Mouse (Mus musculus) left cerebral cortex, adult 11 months (tissue): ENCODE measurements around the gene Nucks1.

Source experiments
- DNase-seq: peaks from one replicate; pipeline ENCODE4 v3.0.0; 2022; ENCODE audit warnings: low spot score

Gene Nucks1

DNA sequence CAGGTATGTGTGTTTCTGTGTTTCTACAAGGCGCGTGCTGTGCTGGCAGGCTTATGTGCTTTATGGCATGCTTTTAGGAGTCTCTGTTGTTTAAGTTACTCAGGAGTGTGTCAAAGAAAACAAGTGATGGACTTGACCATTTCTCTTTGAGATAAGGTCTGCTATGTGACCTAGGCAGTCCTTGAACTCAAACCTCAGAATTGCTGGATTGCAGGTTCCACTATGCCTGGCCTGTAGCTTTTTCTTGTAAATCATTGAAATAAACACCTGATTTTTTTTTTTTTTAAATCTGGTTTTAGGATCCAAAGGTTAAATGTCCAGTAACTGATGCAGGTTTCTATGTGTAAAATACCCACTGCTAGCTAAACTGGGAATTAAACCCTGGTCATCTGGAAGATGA lies 8.7 kb downstream of the Nucks1 start:
- no peak for DNase-seq

DNA sequence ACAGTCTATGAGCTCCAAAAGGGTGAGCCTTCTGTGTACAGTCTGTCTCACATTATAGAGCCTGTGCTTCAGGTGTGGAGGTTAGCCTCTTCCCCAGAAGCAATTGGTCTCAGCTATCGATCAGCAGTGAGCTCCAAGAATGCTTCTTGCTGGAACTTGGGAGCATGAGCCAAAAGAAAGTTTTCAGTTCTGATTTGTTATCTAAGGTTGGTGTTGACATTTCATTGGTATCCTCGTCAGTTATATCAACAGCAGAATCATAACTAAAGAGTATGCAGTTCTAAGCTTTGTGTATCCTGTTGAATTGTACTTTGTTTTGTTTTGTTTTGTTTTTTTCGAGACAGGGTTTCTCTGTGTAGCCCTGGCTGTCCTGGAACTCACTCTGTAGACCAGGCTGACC lies 11.8 kb downstream of the Nucks1 start:
- DNase-seq: no peak

GRCm38 (mm10) chr1:131933471-131933870 lies 23.1 kb downstream of the Nucks1 start:
- no peak for DNase-seq

DNA sequence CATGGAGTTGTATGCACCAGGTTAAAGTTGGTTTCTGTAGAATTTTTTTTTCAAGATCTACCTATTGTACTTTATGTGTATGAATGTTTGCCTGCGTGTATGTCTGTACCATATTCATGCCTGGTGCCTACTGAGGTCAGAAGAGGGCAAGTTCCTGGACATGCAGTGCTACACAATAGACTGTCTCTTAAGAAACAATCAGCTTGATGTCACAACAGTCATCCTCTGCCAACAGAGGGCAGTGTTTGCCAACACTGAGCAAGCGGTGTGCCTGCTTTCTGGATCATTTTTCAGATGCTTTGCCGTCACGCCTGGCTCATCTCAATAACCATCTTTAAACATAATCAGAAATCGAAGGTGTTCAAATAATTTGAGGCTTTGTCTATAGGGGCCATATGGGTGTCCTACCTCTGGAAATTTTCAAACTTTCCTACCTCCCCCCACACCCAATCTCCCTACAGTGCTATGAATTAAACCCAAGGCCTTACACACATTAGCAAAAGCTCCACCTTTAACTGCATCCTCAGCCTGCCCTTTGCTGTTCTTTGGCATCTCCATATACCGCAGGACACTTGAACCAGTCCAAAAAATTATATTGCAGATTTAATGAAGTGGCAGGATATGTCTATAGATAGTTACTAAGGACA lies 27.4 kb downstream of the Nucks1 start:
- DNase-seq: peak; percentile 55

DNA sequence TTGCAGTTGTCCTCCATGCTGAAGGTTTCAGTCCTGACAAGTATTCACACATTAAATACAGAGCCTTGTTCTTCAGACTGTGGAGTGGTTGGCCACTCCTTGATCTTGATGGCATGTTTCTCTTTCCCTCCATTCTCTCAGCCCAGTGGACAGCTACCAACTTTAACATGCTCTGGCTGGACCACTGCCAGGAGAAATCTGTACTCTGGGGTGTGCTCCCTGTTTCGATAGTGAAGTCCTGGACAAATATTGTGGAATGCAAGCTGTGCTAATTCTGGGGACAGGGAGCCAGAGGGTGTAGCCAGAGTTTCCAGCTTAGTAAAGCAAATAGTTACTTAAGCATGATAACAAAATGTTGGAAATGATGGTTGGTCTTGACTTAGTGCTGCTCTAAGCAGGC lies 28.5 kb downstream of the Nucks1 start:
- DNase-seq: no peak

DNA sequence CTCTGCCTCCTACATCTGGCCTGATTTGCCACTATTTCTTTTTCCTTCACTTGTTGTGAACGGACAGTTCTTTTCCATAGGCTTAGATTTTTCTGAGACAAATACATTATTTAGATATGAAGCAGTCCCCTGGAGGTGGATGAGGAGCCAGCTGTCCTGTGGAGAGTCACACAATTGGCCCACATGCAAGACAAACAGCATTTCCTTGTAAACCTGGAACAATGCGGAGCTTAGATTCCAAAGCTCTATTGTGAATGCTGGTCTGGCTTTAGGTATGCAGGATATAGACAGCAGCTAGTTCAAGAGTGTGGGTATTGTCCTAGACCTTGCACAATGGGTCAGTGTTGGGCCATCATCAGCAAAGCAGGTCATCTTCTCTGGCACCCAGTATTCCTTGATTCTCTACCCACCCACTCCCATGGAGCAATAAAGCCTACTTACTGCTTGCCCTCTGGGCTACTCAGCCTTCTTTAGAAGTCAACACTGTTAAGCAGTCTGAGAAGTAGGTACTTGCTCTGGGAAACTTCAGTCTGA lies 30.4 kb downstream of the Nucks1 start:
- DNase-seq: no peak

GRCm38 (mm10) chr1:131941501-131941900 lies 31.2 kb downstream of the Nucks1 start:
- no peak for DNase-seq

DNA sequence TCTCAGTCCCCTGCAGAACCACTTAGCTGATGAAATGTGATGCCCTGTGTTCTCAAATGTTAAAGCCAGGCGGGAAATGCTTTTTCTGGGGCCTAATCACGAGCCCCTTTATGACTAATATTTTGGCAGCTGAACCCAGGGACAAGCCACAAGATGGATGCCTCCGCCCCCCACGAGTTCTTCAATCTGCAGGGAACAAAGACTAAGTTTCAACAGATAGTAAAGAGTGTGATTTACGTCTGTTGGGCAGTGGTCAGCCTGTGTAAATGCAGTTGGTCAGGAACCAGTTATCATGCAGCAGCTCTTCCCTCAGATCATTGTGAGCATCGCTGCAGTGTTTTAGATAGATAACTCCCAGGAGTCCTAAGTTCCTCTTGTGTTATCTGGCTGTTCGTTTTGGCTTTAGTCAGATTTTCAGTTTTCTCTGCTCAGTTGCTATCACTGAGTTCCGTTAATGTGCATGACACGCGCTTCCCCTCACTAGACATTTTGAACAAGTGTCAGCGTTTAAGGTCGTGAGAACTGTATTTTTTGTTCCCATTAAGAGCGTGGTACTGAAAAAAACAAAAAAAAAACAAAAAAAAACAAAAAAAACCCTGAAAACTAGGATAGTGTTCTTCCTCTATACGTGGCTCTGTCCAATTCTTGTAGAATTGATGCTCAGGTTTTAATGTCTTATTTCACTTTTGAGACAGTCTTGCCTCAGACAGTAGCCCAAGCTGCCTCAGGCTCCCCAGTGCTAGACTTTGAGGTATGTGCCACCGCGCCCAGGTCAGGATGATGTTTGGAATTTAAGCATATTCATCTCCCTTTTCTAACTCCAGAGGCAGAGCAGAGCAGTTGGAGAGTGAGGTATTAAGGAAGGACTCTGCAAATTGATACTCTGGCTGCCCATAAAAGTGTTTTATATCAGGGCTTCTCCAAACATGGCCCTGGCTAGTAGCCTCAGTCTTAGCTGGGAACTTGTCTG lies 32.6 kb downstream of the Nucks1 start:
- DNase-seq: no peak

GRCm38 (mm10) chr1:131945674-131946440 lies 35.5 kb downstream of the Nucks1 start:
- no peak for DNase-seq

DNA sequence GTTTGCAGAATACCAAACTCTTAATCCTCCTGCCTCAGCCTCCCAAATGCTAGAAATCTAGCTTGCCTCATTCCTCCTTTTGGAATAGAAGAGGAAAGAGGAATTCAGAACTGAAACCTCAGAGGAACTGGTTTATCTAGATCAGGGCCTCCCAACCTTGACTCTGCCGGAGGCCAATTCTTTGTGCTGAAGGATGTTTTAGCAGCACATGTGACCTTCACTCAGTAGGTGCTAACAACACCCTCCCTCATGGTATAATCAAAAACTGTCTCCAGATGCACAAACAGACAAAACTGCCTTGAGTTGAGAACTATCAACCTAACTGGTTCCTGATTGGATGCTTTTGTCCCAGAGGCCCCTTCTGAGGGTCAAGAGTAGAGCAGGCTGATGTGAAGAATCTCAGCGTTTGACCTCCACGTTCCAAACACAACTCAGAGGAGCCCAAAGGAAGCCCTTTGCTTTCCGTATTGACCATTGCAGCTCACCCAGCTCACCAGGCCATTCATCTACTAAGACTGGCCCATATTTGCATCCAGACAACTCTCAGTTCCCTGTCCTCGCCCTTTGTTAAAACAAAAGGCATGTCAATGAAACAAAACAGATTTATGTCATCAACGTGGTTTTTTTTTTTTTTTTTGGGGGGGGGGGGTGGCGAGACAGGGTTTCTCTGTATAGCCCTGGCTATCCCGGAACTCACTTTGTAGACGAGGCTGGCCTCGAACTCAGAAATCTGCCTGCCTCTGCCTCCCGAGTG lies 36.3 kb downstream of the Nucks1 start:
- DNase-seq: no peak

DNA sequence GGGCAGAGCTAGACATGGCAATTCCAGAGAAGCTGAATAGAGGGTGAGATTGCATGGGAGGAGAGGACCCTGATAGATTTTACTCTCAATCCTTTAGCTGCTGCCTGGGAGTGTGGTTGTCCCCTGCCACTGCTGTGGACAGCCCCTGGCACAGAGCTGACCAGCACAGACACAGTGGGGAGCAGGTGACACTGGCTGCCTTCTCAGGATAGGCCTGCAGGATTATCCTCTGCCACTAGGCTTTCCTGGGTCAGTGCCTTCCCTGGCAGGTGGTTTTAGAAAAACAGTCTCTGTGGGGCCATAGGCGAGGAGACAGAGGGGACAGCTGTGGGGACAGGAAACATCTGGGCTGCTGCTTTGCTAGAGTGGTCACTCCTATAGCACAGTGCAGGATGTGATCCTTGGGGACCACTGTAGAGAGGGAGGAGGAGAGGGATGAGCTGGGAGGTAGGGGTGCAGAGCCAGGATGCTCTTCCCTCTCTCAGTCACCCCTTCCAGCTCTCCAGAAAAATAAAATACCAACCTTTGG lies 37.7 kb downstream of the Nucks1 start:
- no peak for DNase-seq

DNA sequence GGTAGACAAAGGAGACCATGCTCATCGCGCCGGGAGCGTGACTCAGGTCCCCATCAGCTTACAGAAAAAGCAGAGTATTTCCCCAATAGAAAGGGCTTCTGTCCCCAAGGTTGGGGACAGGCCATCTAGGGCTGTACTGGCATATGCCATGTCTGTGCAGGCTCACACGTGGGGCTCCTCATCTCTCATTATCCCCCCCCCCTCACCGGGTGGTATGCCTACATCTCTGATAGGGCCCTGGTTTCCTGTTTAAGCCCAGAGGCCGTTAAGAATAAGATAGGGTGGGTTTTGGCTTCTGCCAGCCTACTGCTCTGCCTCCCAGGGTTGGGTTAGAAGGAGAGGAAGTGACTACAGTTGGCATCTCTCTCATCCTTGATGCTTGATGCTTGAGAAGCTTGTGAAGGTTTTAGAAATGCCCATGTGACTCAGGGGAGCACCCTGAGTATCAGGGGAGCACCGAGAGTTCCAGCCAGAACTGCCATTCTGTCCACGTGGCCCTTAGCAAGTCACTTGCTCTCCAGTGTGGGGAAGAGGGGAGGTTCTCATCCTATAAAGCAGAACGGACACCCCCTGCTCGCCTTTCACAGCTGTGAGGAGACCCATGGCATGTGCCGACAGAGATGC lies 44.0 kb downstream of the Nucks1 start:
- no peak for DNase-seq

DNA sequence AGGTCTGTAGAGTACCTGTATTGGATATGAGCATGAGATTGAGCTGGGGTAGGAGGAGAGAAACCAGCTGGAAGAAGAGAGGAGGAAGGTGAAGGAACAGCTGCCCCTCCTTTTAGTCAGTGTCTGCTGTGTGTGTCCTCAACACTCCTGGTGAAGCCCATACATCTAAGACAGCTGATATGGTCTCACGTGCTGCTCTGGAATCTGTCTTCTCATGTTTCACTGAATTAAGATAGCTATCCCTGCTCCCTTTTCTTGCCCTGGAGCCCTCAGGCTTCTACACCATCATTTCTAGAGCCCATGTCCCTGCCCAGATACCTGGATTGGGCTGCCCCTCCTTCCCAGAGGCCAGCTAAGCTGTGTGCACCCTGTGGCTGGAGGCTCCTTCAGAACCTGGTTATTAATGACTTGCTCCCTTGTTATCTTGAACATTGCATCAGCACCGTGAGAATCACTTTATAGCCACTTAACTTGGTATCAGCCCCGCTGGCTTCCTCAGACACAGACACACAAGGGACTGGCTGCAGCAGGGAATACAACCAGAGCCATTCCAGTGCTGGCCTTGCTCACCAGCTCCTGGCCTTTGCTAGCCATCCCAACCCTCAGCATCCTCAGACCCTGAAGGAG lies 44.9 kb downstream of the Nucks1 start:
- no peak for DNase-seq

- DNase-seq: no peak
Measured at GRCm38 (mm10) chr1:131957416-131957815, 47.1 kb downstream of the Nucks1 start.

- no peak for DNase-seq
Measured at GRCm38 (mm10) chr1:131961004-131961403, 50.7 kb downstream of the Nucks1 start.

DNA sequence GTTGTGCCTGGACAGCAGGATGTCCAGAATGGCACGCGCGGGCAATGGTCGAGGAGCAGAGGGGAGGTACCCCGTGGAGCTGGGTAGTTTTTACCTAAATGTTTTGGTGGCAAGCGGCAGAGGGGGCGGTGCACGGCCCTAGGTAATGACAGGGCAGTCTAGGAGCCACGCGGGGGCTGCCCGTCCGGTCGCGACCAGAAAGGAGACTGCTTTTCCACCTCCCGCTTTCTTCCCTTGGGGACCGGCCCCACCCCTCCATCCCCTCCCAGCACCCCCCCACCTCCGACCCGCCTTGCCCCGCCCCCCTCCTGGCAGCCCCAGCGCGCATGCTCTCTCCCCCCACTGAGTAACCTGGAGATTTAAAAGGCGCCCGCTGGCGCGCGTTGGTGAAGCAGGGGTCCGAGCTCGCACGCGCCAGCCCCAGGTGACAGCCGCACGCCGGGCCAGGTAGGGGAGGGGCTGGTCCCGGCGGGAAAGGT lies 52.3 kb downstream of the Nucks1 start, which contains the start of gene Slc45a3:
TSS of gene Slc45a3 (plus strand) at position 362 of the 479 bp plus-strand sequence.
- no peak for DNase-seq

DNA sequence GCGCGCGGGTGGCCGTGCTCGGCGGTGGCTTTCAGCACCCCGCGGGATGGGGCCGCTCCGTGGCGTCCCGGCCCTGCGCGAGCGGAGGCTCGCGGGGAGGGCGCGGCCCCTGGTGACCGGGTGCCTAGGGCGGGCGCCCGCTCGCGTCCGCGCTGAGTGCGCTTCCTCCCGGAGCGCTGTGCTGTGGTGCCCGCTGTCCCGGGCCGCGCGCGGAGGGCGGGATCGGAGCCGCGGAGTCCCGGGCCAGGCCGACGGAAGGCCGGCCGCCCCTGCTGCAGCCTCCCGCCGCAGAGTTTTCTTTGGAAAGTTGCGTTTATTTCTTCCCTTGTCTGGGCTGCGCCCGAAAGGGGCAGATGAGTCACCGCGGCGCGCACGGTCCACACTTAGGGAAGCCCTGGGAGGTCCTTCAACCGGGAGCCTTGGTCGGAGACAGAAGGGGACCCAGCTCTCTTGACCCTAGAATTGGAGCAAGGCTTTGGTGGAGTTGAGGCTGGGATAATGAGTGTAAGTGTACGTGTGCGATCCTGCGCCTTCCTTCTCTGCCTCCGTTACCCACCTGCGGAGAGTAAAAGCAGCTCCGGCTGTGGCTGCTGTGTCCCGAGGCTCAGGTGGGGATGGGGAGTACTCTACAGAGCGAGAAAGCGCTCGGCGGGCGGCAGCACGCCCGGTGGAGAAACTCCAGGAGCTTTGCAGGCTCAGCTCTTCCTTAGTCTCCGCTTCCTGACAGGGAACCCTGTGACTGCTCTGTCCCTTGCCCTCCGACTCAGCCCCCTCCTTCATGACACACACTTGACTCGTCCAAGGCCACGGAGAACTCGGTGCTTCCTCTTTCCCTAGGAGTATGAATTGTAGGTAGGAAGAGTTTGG lies 53.0 kb downstream of the Nucks1 start:
- no peak for DNase-seq

GRCm38 (mm10) chr1:131964100-131964499 lies 53.8 kb downstream of the Nucks1 start:
- DNase-seq: no peak

- DNase-seq: no peak
Measured at GRCm38 (mm10) chr1:131964580-131964979, 54.2 kb downstream of the Nucks1 start.
